Mouse (Mus musculus) liver, embryonic 12.5 days (tissue): ENCODE data around the gene Med13l. TPM values are rescaled to one million over a fixed set of nuclear protein-coding genes. Genes with fewer than 3 reads are reported as not detected.

Experiments used
- ATAC-seq: fragments of 200-750 bp; cut with Nextera tagmentation; 2 replicates; pipeline ENCODE4 v1.8.0; 2017; ENCODE audit warnings: moderate number of reproducible peaks, mild to moderate bottlenecking, moderate library complexity
- H3K27ac ChIP-seq: fragments of 300-500 bp; sonication (generic); 2 replicates; pipeline ENCODE4 v1.5.1; 2016; ENCODE audit warnings: mild to moderate bottlenecking
- H3K27me3 ChIP-seq: fragments of 300-500 bp; sonication (generic); replicated peaks from 2 replicates; pipeline ENCODE4 v1.6.1; 2016; ENCODE audit warnings: mild to moderate bottlenecking, moderate library complexity
- H3K36me3 ChIP-seq: fragments of 300-500 bp; sonication (generic); 2 replicates; pipeline ENCODE4 v1.6.1; 2016; ENCODE audit warnings: mild to moderate bottlenecking, moderate library complexity
- H3K4me1 ChIP-seq: fragments of 300-500 bp; sonication (generic); 2 replicates; pipeline ENCODE4 v1.6.1; 2016
- H3K4me2 ChIP-seq: fragments of 300-500 bp; sonication (generic); 2 replicates; pipeline ENCODE4 v1.6.1; 2016; ENCODE audit warnings: mild to moderate bottlenecking, moderate library complexity
- H3K4me3 ChIP-seq: fragments of 300-500 bp; sonication (generic); 2 replicates; pipeline ENCODE4 v1.5.1; 2016; ENCODE audit warnings: mild to moderate bottlenecking, moderate library complexity
- H3K9ac ChIP-seq: fragments of 300-500 bp; sonication (generic); 2 replicates; pipeline ENCODE4 v1.6.1; 2016; ENCODE audit warnings: mild to moderate bottlenecking, moderate library complexity
- H3K9me3 ChIP-seq: fragments of 300-500 bp; sonication (generic); replicated peaks from 2 replicates; pipeline ENCODE4 v1.6.1; 2016; ENCODE audit warnings: mild to moderate bottlenecking, moderate library complexity
- WGBS: fragments of 180-500 bp; shearing (Covaris S2); methylation state at CpG from one replicate; pipeline ENCODE4 v1.1.7; 2016; ENCODE audit not compliant: insufficient replicate concordance; 5-methylcytosine and 5-hydroxymethylcytosine counted together
- polyA plus RNA-seq: library from polyadenylated mRNA; unstranded; fragments of >200 nt; fragmentation: Nextera tagmentation; extraction: Ambion mirVana; gene quantifications from 2 replicates; pipeline ENCODE4 v1.2.1, GENCODE M21; 2016

The Med13l gene
- polyA plus RNA-seq, 1 experiment from 2014 or later: 13.0 TPM

DNA sequence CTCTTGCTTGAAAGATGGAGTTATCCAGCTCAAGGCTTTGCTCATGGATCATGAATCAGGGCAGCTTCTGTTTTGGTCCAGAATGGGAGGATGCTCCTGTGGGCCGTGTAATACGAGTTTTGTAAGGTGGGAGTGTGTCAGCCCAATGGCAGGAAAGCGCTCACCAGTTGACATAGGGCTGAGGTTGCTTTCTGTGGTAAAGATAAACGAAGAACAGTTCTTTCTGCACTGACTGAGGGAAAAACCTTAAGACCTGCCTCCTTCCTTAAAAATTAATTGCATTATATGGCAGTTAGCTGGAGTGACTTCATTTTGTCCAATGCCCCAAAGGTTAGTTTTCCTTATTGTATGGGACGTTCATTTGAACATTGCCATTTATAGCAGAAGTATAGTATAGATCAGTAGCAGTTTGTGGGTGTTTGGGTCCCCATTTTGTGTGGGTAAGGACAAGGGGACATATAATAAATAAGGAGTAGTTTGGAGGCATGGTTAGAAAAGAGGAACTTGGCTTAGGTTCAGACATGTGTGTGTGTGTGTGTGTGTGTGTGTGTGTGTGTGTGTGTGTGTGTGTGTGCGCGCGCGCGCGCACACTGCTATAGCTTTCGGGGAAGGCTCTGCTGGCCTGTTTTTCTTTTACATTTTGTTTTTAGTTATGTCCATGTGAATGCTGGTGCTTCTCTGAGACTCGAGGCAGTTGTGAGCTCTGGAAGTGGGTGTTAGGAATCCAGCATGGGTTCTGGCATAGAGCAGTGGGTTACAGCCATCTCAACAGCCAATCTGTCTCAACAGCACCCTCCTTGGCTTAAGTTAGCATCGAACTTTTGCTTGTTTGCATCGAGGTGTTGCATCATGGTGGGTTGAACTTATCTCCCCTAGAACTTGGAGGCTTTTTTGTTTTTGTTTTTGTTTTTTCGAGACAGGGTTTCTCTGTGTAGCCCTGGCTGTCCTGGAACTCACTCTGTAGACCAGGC lies 76.2 kb downstream of the Med13l start:
- Histone ChIP-seq H3K27ac (no peak overlapping the region), H3K36me3 (0 out of 2 replicates have a peak, but pooled peaks cover 9% of the 10 kb centered on the region), H3K9me3 (no peaks in the 10 kb centered on the region)

GRCm38 (mm10) chr5:118637931-118638330 lies 77.5 kb downstream of the Med13l start:
- H3K9ac ChIP-seq: no peak overlapping the region
- H3K27me3 ChIP-seq: no peaks in the 10 kb centered on the region
- H3K4me1 ChIP-seq: peaks cover 88% of the 10 kb centered on the region
- H3K9me3 ChIP-seq: no peaks in the 10 kb centered on the region
- 50% methylated on average over 4 of the region's 4 CpGs for WGBS
- ATAC-seq: no peak
- no peak overlapping the region for H3K4me2 ChIP-seq
- 0 out of 2 replicates have a peak, but pooled peaks cover 5% of the 10 kb centered on the region for H3K36me3 ChIP-seq
- H3K4me3 ChIP-seq: no peak overlapping the region
- H3K27ac ChIP-seq: no peak overlapping the region

More for the DNA sequence above, 76.2 kb downstream of the Med13l start:
- Histone ChIP-seq H3K4me1 (peaks cover 88% of the 10 kb centered on the region), H3K9ac (no peak overlapping the region), H3K4me2 (no peak overlapping the region), H3K4me3 (no peak overlapping the region), H3K27me3 (no peaks in the 10 kb centered on the region)
- WGBS: 62% methylated on average over 16 of the region's 16 CpGs
- no peak for ATAC-seq

GRCm38 (mm10) chr5:118638534-118639109 lies 78.1 kb downstream of the Med13l start:
- ATAC-seq: no peak
- Histone ChIP-seq H3K4me2 (no peak overlapping the region), H3K27ac (no peak overlapping the region), H3K36me3 (0 out of 2 replicates have a peak, but pooled peaks cover 5% of the 10 kb centered on the region), H3K4me3 (no peak overlapping the region), H3K9ac (no peak overlapping the region), H3K4me1 (peaks cover 88% of the 10 kb centered on the region), H3K9me3 (no peaks in the 10 kb centered on the region), H3K27me3 (no peaks in the 10 kb centered on the region)
- 55% methylated on average over 9 of the region's 9 CpGs for WGBS

GRCm38 (mm10) chr5:118639117-118639707 lies 78.7 kb downstream of the Med13l start:
- Histone ChIP-seq H3K27me3 (no peaks in the 10 kb centered on the region), H3K9ac (no peak overlapping the region), H3K27ac (no peak overlapping the region), H3K9me3 (no peaks in the 10 kb centered on the region), H3K36me3 (0 out of 2 replicates have a peak, but pooled peaks cover 5% of the 10 kb centered on the region), H3K4me3 (no peak overlapping the region), H3K4me2 (no peak overlapping the region), H3K4me1 (peaks cover 88% of the 10 kb centered on the region)
- 77% methylated on average over 5 of the region's 5 CpGs for WGBS
- ATAC-seq: no peak

DNA sequence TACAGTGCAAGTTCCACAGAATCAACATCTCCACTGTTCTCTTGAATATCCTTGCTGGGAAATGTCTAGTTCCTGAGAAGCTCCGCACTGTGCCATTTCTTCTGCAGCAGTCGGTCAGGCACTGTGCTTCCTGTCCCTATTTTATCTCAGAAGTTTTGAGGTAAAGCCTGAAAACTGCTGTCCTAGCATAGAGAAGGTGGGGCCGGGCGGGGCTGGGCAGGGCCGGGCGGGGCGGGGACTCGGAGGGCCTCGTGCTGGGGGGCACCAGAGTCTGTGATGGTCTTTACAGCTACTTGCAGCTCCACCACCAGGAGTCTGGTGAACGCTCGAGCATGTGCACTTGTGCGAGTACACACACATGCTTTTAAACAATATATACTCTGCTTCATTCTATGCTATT lies 83.6 kb downstream of the Med13l start:
- ATAC-seq: peak; percentile 74
- WGBS: 32% methylated on average over 12 of the region's 12 CpGs
- Histone ChIP-seq H3K36me3 (no peaks in the 10 kb centered on the region), H3K27me3 (no peaks in the 10 kb centered on the region), H3K9me3 (no peaks in the 10 kb centered on the region), H3K4me1 (peaks cover 86% of the 10 kb centered on the region), H3K4me3 (no peak overlapping the region), H3K27ac (0 out of 2 replicates have a peak overlapping the region, but pooled peaks have one; percentile 36), H3K4me2 (peak overlapping the region; percentile 58), H3K9ac (peak overlapping the region; percentile 48)

- Histone ChIP-seq H3K4me2 (peak overlapping the region; percentile 58), H3K9ac (no peak overlapping the region), H3K27ac (peak overlapping the region; percentile 45), H3K9me3 (no peaks in the 10 kb centered on the region), H3K36me3 (no peaks in the 10 kb centered on the region), H3K27me3 (no peaks in the 10 kb centered on the region), H3K4me1 (peaks cover 86% of the 10 kb centered on the region), H3K4me3 (no peak overlapping the region)
- 63% methylated on average over 8 of the region's 8 CpGs for WGBS
- no peak for ATAC-seq
These were observed 84.0 kb downstream of the Med13l start for GRCm38 (mm10) chr5:118644511-118644910.

- WGBS: 64% methylated on average over 10 of the region's 10 CpGs
- Histone ChIP-seq H3K4me1 (peaks cover 86% of the 10 kb centered on the region), H3K9me3 (no peaks in the 10 kb centered on the region), H3K36me3 (no peaks in the 10 kb centered on the region), H3K27me3 (no peaks in the 10 kb centered on the region), H3K4me3 (no peak overlapping the region), H3K4me2 (no peak overlapping the region), H3K9ac (no peak overlapping the region), H3K27ac (no peak overlapping the region)
- 0 out of 2 replicates have a peak, but pooled peaks have one; percentile 18 for ATAC-seq
These were observed 84.8 kb downstream of the Med13l start for GRCm38 (mm10) chr5:118645196-118645805.

DNA sequence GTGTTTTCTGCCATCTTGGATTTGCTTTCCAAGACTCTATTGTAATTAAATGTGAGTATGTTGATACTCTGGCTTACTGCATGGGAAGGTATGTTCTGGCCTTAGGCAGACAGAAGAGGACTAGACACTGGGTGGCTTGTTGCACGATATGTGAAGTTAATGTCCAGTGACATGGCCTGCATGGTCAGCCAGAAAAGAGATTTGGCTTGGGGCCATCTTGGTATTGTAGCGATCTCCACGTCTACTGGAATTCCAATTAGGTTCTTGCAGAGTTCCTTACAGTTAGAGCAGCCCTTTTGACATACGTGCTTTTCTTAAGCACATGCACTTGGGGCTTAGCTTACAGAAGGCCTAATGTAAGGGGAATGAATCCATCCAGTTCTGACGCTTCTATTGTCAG lies 86.4 kb downstream of the Med13l start:
- no peak overlapping the region for H3K4me2 ChIP-seq
- no peaks in the 10 kb centered on the region for H3K36me3 ChIP-seq
- H3K9me3 ChIP-seq: no peaks in the 10 kb centered on the region
- no peak overlapping the region for H3K4me3 ChIP-seq
- no peaks in the 10 kb centered on the region for H3K27me3 ChIP-seq
- H3K4me1 ChIP-seq: peaks cover 82% of the 10 kb centered on the region
- no peak overlapping the region for H3K9ac ChIP-seq
- 80% methylated on average over 5 of the region's 5 CpGs for WGBS
- no peak for ATAC-seq
- no peak overlapping the region for H3K27ac ChIP-seq

- H3K9me3 ChIP-seq: no peaks in the 10 kb centered on the region
- no peak overlapping the region for H3K4me3 ChIP-seq
- H3K4me2 ChIP-seq: no peak overlapping the region
- ATAC-seq: no peak
- no peaks in the 10 kb centered on the region for H3K27me3 ChIP-seq
- H3K27ac ChIP-seq: 0 out of 2 replicates have a peak overlapping the region, but pooled peaks have one; percentile 7
- H3K9ac ChIP-seq: no peak overlapping the region
- no peaks in the 10 kb centered on the region for H3K36me3 ChIP-seq
- H3K4me1 ChIP-seq: peaks cover 77% of the 10 kb centered on the region
- WGBS: 34% methylated on average over 6 of the region's 6 CpGs
These were observed 86.9 kb downstream of the Med13l start for GRCm38 (mm10) chr5:118647384-118647783.

GRCm38 (mm10) chr5:118649215-118650006 lies 88.9 kb downstream of the Med13l start:
- H3K27me3 ChIP-seq: no peaks in the 10 kb centered on the region
- no peaks in the 10 kb centered on the region for H3K9me3 ChIP-seq
- peaks cover 66% of the 10 kb centered on the region for H3K4me1 ChIP-seq
- no peak overlapping the region for H3K9ac ChIP-seq
- no peak overlapping the region for H3K4me3 ChIP-seq
- H3K27ac ChIP-seq: no peak overlapping the region
- H3K4me2 ChIP-seq: no peak overlapping the region
- no peak for ATAC-seq
- WGBS: 83% methylated on average over 10 of the region's 10 CpGs
- H3K36me3 ChIP-seq: no peaks in the 10 kb centered on the region

- WGBS: 83% methylated on average over 4 of the region's 4 CpGs
- H3K9me3 ChIP-seq: no peaks in the 10 kb centered on the region
- no peaks in the 10 kb centered on the region for H3K27me3 ChIP-seq
- no peak overlapping the region for H3K4me3 ChIP-seq
- no peak overlapping the region for H3K9ac ChIP-seq
- ATAC-seq: no peak
- H3K27ac ChIP-seq: no peak overlapping the region
- H3K36me3 ChIP-seq: no peaks in the 10 kb centered on the region
- H3K4me1 ChIP-seq: peaks cover 60% of the 10 kb centered on the region
- H3K4me2 ChIP-seq: no peak overlapping the region
These were observed 89.6 kb downstream of the Med13l start for GRCm38 (mm10) chr5:118650007-118650548.
